Mouse (Mus musculus) heart, embryonic 15.5 days (tissue): Measurements from ENCODE around the gene Bcl9. TPM values are rescaled to one million over a fixed set of nuclear protein-coding genes. Genes with fewer than 3 reads are reported as not detected.
A peak's percentile ranks its signal among the peaks of the same experiment; 100 is the strongest.

Source experiments
- ATAC-seq: fragments of 200-750 bp; cut with Nextera tagmentation; replicated peaks from 2 replicates; pipeline ENCODE4 v1.8.0; 2017; ENCODE audit warnings: low read depth, moderate TSS enrichment; ENCODE audit not compliant: insufficient number of reproducible peaks, insufficient read depth, low FRiP score
- H3K27ac ChIP-seq: fragments of 300-500 bp; sonication (generic); 2 replicates; pipeline ENCODE4 v1.5.1; 2015; ENCODE audit warnings: mild to moderate bottlenecking, inconsistent platforms
- H3K27me3 ChIP-seq: fragments of 300-500 bp; sonication (generic); 2 replicates; pipeline ENCODE4 v1.6.1; 2015; ENCODE audit warnings: inconsistent platforms
- H3K36me3 ChIP-seq: fragments of 300-500 bp; sonication (generic); 2 replicates; pipeline ENCODE4 v1.6.1; 2015; ENCODE audit warnings: mild to moderate bottlenecking, inconsistent platforms
- H3K4me1 ChIP-seq: fragments of 300-500 bp; sonication (generic); replicated peaks from 2 replicates; pipeline ENCODE4 v1.6.1; 2015; ENCODE audit warnings: inconsistent platforms
- H3K4me2 ChIP-seq: fragments of 300-500 bp; sonication (generic); 2 replicates; pipeline ENCODE4 v1.6.1; 2015; ENCODE audit warnings: inconsistent platforms, mild to moderate bottlenecking, moderate library complexity
- H3K4me3 ChIP-seq: fragments of 300-500 bp; sonication (generic); 2 replicates; pipeline ENCODE4 v1.5.1; 2015; ENCODE audit warnings: mild to moderate bottlenecking, inconsistent platforms
- H3K9ac ChIP-seq: fragments of 300-500 bp; sonication (generic); 2 replicates; pipeline ENCODE4 v1.6.1; 2015; ENCODE audit warnings: mild to moderate bottlenecking, inconsistent platforms
- H3K9me3 ChIP-seq: fragments of 300-500 bp; sonication (generic); replicated peaks from 2 replicates; pipeline ENCODE4 v1.6.1; 2016; ENCODE audit warnings: inconsistent platforms
- WGBS: fragments of 180-500 bp; shearing (Covaris S2); methylation state at CpG from one replicate; pipeline ENCODE4 v1.1.7; 2015; ENCODE audit warnings: mixed read lengths; 5-methylcytosine and 5-hydroxymethylcytosine counted together
- polyA plus RNA-seq: library from polyadenylated mRNA; unstranded; fragments of >200 nt; fragmentation: Nextera tagmentation; extraction: Ambion mirVana; gene quantifications from 2 replicates; pipeline ENCODE4 v1.2.1, GENCODE M21; 2015

Gene Bcl9
- polyA plus RNA-seq, 1 experiment from 2014 or later, result 33.5 TPM

- Histone ChIP-seq H3K4me1 (peaks cover 37% of the 10 kb centered on the region), H3K27ac (no peak overlapping the region), H3K36me3 (no peaks in the 10 kb centered on the region), H3K9me3 (no peaks in the 10 kb centered on the region), H3K4me3 (no peak overlapping the region), H3K4me2 (no peak overlapping the region), H3K27me3 (no peaks in the 10 kb centered on the region), H3K9ac (no peak overlapping the region)
- WGBS, result 67% methylated on average over 9 of the region's 9 CpGs
- ATAC-seq, result no peak
Measured at GRCm38 (mm10) chr3:97294334-97294733, 3.4 kb downstream of the Bcl9 start.

DNA sequence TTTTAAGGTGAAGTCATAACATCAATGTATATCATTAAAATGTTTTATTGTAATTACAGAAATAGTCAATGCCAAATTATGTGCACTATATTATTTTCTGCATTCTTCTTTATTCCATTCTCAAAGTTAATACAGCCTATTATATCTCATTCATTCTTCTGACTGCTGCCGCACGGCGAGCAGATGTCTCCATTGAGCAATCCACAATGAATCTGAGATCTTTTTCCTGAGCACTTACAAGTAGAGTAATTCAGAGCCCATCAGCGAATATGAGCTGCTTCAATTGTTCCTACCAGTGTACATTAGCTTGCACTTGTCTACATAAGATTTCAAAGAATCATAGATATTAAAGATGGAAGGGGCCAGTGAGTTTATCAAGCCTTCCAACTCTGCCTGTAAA lies 12.8 kb downstream of the Bcl9 start:
- peaks cover 7% of the 10 kb centered on the region; the same call in 1 of the 2 replicates for H3K36me3 ChIP-seq
- H3K4me1 ChIP-seq, result peaks cover 31% of the 10 kb centered on the region
- no peak overlapping the region for H3K4me3 ChIP-seq
- ATAC-seq, result no peak
- 90% methylated on average over 4 of the region's 4 CpGs for WGBS
- H3K4me2 ChIP-seq, result no peak overlapping the region
- H3K27me3 ChIP-seq, result no peaks in the 10 kb centered on the region
- no peak overlapping the region for H3K9ac ChIP-seq
- no peak overlapping the region for H3K27ac ChIP-seq
- H3K9me3 ChIP-seq, result no peaks in the 10 kb centered on the region

GRCm38 (mm10) chr3:97284056-97284455 lies 13.7 kb downstream of the Bcl9 start:
- Histone ChIP-seq H3K4me1 (peaks cover 26% of the 10 kb centered on the region), H3K27ac (no peak overlapping the region), H3K4me2 (no peak overlapping the region), H3K4me3 (no peak overlapping the region), H3K36me3 (peaks cover 7% of the 10 kb centered on the region; the same call in 1 of the 2 replicates), H3K27me3 (no peaks in the 10 kb centered on the region), H3K9ac (no peak overlapping the region), H3K9me3 (no peaks in the 10 kb centered on the region)
- 84% methylated on average over 9 of the region's 9 CpGs for WGBS
- no peak for ATAC-seq

- Histone ChIP-seq H3K4me3 (no peak overlapping the region; the same call in 1 of the 2 replicates), H3K4me1 (peaks cover 26% of the 10 kb centered on the region), H3K9me3 (no peaks in the 10 kb centered on the region), H3K27ac (peak overlapping the region; percentile 47), H3K27me3 (no peaks in the 10 kb centered on the region), H3K9ac (no peak overlapping the region), H3K36me3 (peaks cover 7% of the 10 kb centered on the region; the same call in 1 of the 2 replicates), H3K4me2 (peak overlapping the region; percentile 46)
- 58% methylated on average over 7 of the region's 7 CpGs for WGBS
- ATAC-seq, result no peak
Measured at GRCm38 (mm10) chr3:97281426-97281825, 16.3 kb downstream of the Bcl9 start.

DNA sequence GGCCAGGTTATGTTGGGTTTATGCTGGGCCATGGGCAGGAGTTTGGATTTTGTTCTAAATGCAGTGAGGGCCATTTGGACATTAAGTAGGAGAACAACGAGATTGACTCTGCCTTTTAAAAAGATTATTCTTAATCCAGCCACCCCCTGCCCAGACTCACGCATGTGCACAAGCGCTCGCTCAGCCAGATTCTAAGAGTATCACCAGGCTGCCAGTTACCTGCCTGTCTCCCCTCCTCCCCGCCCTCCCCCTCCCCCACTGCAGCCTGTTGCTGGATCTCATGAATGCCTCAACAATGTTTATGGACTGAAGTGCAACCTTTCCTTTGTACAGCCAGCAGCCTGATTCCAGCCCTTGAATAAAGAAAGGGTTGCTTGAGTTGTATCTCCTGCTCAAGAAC lies 22.0 kb downstream of the Bcl9 start:
- Histone ChIP-seq H3K9ac (no peak overlapping the region; the same call in 1 of the 2 replicates), H3K4me2 (0 out of 2 replicates have a peak overlapping the region, but pooled peaks have one; percentile 8), H3K9me3 (no peaks in the 10 kb centered on the region), H3K27me3 (no peaks in the 10 kb centered on the region), H3K4me3 (no peak overlapping the region), H3K4me1 (peaks cover 29% of the 10 kb centered on the region), H3K36me3 (no peaks in the 10 kb centered on the region), H3K27ac (peak overlapping the region; percentile 50)
- no peak for ATAC-seq
- WGBS, result 72% methylated on average over 5 of the region's 5 CpGs

GRCm38 (mm10) chr3:97274516-97275230 lies 23.0 kb downstream of the Bcl9 start:
- WGBS, result 90% methylated on average over 15 of the region's 15 CpGs
- H3K36me3 ChIP-seq, result no peaks in the 10 kb centered on the region
- H3K9ac ChIP-seq, result no peak overlapping the region
- no peak for ATAC-seq
- H3K9me3 ChIP-seq, result no peaks in the 10 kb centered on the region
- no peaks in the 10 kb centered on the region for H3K27me3 ChIP-seq
- H3K4me1 ChIP-seq, result peaks cover 26% of the 10 kb centered on the region
- H3K27ac ChIP-seq, result no peak overlapping the region
- no peak overlapping the region for H3K4me3 ChIP-seq
- no peak overlapping the region for H3K4me2 ChIP-seq

- H3K36me3 ChIP-seq, result no peaks in the 10 kb centered on the region
- H3K4me2 ChIP-seq, result no peak overlapping the region
- no peak for ATAC-seq
- 79% methylated on average over 5 of the region's 5 CpGs for WGBS
- H3K27ac ChIP-seq, result no peak overlapping the region
- H3K4me1 ChIP-seq, result peaks cover 28% of the 10 kb centered on the region
- H3K9me3 ChIP-seq, result no peaks in the 10 kb centered on the region
- no peaks in the 10 kb centered on the region for H3K27me3 ChIP-seq
- no peak overlapping the region for H3K9ac ChIP-seq
- H3K4me3 ChIP-seq, result no peak overlapping the region
Measured at GRCm38 (mm10) chr3:97273876-97274275, 23.8 kb downstream of the Bcl9 start.

- Histone ChIP-seq H3K27me3 (no peaks in the 10 kb centered on the region), H3K9ac (no peak overlapping the region), H3K36me3 (no peaks in the 10 kb centered on the region), H3K4me3 (no peak overlapping the region), H3K4me1 (peaks cover 22% of the 10 kb centered on the region; the same call in 1 of the 2 replicates), H3K9me3 (no peaks in the 10 kb centered on the region), H3K4me2 (no peak overlapping the region), H3K27ac (no peak overlapping the region)
- 81% methylated on average over 15 of the region's 15 CpGs for WGBS
- no peak for ATAC-seq
Measured at GRCm38 (mm10) chr3:97265667-97266415, 31.9 kb downstream of the Bcl9 start.

GRCm38 (mm10) chr3:97262235-97262634 lies 35.5 kb downstream of the Bcl9 start:
- Histone ChIP-seq H3K27me3 (no peaks in the 10 kb centered on the region), H3K27ac (no peak overlapping the region), H3K4me3 (no peak overlapping the region), H3K4me2 (no peak overlapping the region), H3K36me3 (no peaks in the 10 kb centered on the region), H3K4me1 (peaks cover 6% of the 10 kb centered on the region; the same call in 1 of the 2 replicates), H3K9me3 (no peaks in the 10 kb centered on the region), H3K9ac (no peak overlapping the region)
- ATAC-seq, result no peak
- WGBS, result 94% methylated on average over 1 of the region's 1 CpGs

DNA sequence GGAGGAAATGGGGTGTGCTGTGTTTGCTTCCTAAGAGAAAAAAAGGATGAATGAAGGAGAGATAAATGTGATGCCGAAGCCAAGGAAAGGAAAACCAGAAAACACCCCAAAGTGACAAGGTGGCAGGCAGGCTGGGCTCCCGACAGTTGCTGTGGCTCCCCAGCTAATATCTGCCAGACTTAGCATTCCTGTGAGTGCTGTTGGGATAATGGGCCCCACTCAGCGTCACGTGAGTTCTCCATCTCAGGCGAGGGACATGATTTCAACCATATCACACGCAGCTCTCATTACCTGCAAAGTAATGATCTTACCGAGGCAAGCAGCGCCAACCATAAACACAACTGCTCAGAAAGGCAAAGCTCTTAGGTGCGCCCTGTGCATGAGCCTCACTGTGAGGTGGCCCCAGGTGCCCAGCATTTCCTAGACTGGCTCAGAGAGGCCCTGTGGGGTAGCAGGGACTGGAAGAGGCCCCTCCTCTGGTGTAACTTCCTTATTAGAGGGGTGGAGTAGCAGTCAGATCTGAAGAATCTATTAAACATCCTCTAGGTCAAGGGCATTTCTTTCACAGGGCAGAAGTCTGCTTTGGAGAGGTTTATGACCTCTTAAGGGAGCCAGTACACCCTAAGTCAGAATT lies 41.9 kb downstream of the Bcl9 start:
- Histone ChIP-seq H3K36me3 (no peaks in the 10 kb centered on the region), H3K4me2 (peak overlapping the region; percentile 27; the same call in 1 of the 2 replicates), H3K27me3 (no peaks in the 10 kb centered on the region), H3K4me3 (no peak overlapping the region), H3K27ac (peak overlapping the region; percentile 45), H3K9ac (no peak overlapping the region), H3K9me3 (no peaks in the 10 kb centered on the region), H3K4me1 (peaks cover 23% of the 10 kb centered on the region)
- 28% methylated on average over 9 of the region's 9 CpGs for WGBS
- no peak for ATAC-seq

DNA sequence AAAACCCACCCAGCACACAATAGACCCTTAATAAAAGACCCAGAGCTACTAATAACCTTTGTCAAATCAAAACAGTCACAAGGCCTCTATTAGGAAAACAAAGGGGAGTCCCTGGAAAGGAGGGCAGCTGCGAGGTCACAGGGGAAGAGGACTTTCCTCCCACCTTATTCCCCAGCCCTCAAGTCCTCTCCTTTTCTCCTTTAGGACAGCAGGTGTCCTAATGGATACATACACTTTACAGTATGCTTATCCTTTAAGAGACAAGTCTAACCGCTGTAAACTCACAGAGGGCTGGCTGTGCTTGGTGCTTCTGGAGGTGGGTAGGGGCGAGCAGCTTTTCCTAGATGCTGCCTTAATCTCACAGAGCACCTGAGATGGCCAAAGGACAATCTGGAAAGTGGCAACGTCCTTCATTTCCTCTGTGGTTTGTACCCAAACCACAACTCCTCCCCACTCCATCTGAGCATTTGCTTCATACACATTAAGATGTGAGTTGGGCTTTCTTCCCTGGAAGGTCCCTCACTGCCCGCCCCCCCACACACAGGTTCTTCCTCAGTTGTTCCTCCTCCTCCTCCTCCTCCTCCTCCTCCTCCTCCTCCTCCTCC lies 42.8 kb downstream of the Bcl9 start:
- 51% methylated on average over 5 of the region's 5 CpGs for WGBS

More for the DNA sequence above, 42.8 kb downstream of the Bcl9 start:
- no peaks in the 10 kb centered on the region for H3K36me3 ChIP-seq
- peaks cover 23% of the 10 kb centered on the region for H3K4me1 ChIP-seq
- no peak overlapping the region for H3K4me3 ChIP-seq
- H3K27ac ChIP-seq, result no peak overlapping the region
- no peaks in the 10 kb centered on the region for H3K9me3 ChIP-seq
- H3K9ac ChIP-seq, result no peak overlapping the region
- no peak overlapping the region for H3K4me2 ChIP-seq
- no peaks in the 10 kb centered on the region for H3K27me3 ChIP-seq
- no peak for ATAC-seq
